Mouse (Mus musculus): ENCODE measurements at regions not wholly inside any gene's neighbourhood (a gene's known extent, or its start where the extent isn't known, plus 50 kb on each side); places are given as distances from the start of the nearest gene placed in this dataset.
A peak's percentile ranks its signal among the peaks of the same experiment; 100 is the strongest.

DNA sequence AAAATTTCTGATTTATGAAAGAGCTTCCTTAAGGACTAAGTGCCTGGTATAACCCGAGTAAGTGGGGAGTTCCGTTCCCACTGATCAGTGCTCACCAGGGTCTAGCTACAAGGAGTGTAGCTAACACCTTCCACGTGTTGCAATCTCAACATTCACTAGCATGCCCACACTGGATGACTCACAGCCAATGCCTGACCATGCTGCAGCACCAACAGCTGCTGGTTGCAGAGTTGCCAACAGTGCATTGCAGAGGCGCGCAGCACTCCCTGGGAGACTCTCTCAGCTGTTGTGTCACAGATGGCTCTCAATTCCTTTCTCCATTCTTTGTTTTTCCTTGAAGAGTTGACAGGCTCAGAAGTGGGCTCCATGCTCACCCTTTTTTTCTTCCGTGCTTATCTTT, 787.5 kb upstream of the Tenm3 start:
- DNase-seq (ENCODE audit: extremely low read depth, insufficient read length, low spot score): peak; percentile 4

GRCm38 (mm10) chr8:49627966-49628495, 784.3 kb upstream of the Tenm3 start:
- DNase-seq (ENCODE audit: extremely low read depth, insufficient read length, low spot score): no peak

DNA sequence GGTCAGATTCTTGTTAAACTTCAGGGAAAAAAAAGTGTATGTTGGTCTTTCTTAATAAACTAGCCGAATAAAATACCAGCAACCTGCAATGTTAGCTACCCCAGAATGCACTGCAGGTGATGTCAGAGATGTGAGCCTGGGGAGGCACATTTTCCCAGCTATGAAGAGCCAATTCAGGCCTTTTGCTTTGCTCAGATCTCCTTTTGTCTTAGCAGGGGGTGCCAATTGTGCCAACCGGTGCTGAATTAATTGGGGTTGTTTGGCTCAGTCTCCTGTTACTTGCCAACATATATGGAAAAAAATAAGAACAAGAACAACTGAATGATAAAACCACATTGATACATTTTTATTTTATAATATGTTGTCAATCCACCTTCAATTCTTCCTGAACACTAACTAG, 751.8 kb upstream of the Tenm3 start:
- DNase-seq (ENCODE audit: extremely low read depth, insufficient read length, low spot score): no peak

GRCm38 (mm10) chr8:49567423-49567822, 723.7 kb upstream of the Tenm3 start:
- DNase-seq (ENCODE audit: extremely low read depth, insufficient read length, low spot score): no peak

- no peak for DNase-seq (ENCODE audit: extremely low read depth, insufficient read length, low spot score)
Observed at GRCm38 (mm10) chr8:49563499-49564279, 719.9 kb upstream of the Tenm3 start.

GRCm38 (mm10) chr8:49562976-49563375, 719.2 kb upstream of the Tenm3 start:
- DNase-seq (ENCODE audit: extremely low read depth, insufficient read length, low spot score): no peak

GRCm38 (mm10) chr8:49555724-49556457, 712.1 kb upstream of the Tenm3 start:
- peak; percentile 10 for DNase-seq (ENCODE audit: extremely low read depth, insufficient read length, low spot score)

- no peak for DNase-seq (ENCODE audit: extremely low read depth, insufficient read length, low spot score)
Observed at GRCm38 (mm10) chr8:49553175-49553574, 709.4 kb upstream of the Tenm3 start.

DNA sequence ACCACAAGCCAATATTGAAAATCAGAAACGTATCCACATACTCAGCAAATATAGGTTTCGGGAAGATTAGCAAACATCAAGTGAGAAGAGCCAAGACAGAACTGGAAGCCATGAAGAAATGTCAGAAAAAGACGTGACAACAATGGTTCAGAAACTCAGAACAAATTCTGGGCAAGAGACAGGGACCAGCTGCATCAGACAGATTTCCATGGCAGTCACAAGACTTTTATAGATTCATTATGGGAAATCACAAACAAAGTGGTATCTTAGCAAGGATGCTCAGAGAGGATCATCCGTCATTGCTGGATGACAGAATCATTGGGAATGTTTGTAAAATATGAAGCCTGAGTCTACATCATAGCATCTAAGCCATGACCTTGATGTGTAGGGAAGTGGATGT, 699.6 kb upstream of the Tenm3 start:
- DNase-seq (ENCODE audit: extremely low read depth, insufficient read length, low spot score): no peak

DNA sequence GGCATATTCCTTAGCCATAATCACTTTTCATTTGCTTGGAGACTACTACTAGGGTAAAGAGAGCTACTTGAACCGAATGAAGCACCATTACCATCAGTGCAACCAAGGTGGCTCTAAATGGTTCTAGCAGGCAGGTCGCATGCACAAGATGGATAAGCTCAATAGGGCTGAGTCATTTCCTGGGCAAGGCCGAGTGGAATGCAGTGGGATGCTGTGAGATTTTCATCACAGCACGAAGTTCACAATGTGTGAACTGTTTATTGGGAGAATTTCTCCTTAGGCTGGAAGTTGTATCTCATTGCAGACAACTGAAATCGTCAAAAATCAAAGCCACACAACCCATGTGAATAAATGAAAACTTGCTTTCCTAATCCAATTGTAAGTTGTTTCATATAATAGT, 697.6 kb upstream of the Tenm3 start:
- DNase-seq (ENCODE audit: extremely low read depth, insufficient read length, low spot score): peak; percentile 26

GRCm38 (mm10) chr8:49533412-49534351, 689.9 kb upstream of the Tenm3 start:
- DNase-seq (ENCODE audit: extremely low read depth, insufficient read length, low spot score): no peak

DNA sequence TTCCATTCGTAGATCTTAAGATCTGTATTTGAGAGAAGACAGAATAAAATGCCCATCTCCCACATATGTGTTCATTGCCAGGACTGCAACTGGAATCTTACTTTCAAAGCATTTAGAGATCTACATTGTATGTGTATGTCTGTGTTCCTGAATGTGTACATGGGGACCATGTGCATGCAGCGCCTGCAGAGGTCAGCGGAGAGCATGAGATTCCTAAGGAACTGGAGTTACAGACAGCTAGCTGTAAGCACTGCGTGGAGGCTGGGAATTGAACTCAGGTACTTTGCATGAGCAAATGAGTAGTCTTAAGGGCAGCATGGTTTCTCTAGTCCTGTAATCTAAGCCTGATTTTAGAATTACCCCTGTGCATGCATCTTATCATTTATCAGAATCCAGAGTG, 685.5 kb upstream of the Tenm3 start:
- peak; percentile 7 for DNase-seq (ENCODE audit: extremely low read depth, insufficient read length, low spot score)

DNA sequence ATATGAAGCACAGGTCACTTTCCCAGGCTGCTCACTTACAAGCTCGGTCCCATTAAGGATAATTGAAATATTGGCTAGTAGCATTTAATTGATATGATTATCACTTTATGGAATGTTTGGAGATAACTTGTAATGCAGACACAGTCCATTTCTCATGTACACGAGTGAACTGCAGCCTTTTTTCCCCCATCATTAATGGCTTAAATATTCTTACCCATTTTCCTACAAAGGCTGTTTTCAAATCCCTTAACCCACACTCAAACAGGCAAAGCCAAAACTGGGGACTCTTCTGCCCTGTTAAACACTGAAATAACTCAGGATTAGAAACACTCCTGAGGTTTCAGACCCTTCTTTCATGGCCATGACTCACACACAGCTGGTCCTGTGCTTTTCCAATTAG, 649.2 kb upstream of the Tenm3 start:
- DNase-seq (ENCODE audit: extremely low read depth, insufficient read length, low spot score): no peak

DNA sequence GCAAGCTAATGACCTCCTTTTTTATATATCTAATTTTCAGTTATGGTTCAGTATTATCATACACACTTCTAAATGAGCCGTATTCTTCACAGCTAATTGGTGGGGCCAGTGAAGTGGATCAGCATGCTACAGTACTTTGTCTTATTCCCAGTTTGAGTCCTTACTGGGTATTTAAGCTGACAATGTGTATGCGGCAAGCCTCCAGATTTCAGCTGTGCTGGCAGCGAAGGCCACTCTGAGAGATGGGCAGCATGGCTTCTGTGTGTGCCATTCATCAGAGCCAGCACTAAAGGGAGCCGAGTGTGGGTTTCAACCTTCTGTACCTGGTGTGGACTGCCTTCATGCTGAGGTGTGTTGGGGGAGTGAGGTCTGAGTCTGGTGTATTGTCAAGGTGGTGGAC, 641.5 kb upstream of the Tenm3 start:
- DNase-seq (ENCODE audit: extremely low read depth, insufficient read length, low spot score): peak; percentile 35

DNA sequence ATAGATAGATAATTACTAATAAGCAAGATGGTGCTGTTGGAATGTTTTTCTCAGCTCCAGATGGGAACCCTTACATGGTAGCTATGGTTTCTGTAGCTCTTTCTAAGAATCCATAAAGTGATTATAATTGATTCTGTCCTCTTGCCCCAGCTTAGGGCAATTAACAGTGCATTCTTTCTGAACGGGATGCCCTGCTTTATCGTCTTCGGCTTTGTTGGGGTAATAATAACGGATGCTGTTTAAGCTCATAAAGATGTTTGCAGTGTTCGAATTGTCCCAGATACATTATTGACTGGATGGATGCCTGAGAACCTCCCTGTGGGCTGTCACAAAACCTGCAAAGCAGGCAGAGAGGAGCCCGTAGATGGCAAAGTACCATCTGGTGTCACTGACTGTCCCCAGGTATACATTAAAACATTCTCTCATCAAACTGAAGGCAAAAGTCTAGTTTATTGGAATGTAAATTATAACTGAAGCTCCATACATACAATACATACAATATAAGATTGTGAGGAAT, 637.8 kb upstream of the Tenm3 start:
- no peak for DNase-seq (ENCODE audit: extremely low read depth, insufficient read length, low spot score)

DNA sequence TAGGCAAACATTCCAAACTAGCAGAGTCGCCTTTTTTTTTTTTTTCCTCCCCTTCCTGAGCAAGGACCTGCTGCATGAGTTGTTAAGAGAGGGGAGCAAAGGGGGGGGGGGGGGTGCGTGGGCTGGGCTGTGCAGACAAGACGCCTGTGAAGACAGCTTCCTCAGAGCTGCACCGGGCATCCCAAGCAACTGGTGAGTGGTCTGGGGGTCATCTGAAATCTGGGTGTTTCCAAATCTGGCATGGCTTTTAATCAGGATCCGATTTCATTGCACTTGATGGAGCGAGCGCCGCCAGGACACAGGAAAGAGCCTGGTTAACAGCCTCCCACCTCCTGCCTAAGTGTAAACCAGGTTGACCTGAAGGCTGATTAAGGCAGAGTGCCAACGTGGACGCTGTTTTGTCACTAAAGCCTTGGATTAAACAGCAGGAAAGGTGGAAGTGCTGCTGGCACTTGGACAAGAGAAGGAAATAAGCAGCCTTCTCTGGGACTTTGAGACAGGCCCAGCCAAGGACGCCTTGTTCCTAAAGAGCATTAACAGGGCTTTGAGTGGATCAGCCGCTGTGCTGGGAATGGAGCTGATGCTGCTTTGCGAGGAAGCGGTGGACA, 622.3 kb upstream of the Tenm3 start:
- no peak for DNase-seq (ENCODE audit: extremely low read depth, insufficient read length, low spot score)

GRCm38 (mm10) chr8:49465070-49465469, 621.3 kb upstream of the Tenm3 start:
- DNase-seq (ENCODE audit: extremely low read depth, insufficient read length, low spot score): no peak

DNA sequence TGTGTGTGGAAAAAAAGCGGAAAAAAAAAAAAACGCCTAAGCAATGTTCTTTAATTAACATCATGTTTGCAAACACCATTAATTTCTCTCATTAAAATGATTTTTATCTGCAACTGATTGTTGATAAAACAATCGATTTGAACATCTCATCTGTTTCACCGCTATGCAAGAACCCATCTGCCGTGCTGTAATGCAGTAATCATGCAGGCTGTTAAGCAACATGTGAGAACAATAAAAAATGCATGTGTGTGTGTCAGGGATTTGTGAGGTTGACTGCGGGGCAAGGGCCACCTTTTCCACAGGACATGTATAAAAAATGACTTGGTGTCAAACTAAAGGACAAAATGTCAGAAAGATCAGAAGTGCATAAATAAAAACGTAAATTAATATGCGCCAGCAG, 618.9 kb upstream of the Tenm3 start:
- no peak for DNase-seq (ENCODE audit: extremely low read depth, insufficient read length, low spot score)

DNA sequence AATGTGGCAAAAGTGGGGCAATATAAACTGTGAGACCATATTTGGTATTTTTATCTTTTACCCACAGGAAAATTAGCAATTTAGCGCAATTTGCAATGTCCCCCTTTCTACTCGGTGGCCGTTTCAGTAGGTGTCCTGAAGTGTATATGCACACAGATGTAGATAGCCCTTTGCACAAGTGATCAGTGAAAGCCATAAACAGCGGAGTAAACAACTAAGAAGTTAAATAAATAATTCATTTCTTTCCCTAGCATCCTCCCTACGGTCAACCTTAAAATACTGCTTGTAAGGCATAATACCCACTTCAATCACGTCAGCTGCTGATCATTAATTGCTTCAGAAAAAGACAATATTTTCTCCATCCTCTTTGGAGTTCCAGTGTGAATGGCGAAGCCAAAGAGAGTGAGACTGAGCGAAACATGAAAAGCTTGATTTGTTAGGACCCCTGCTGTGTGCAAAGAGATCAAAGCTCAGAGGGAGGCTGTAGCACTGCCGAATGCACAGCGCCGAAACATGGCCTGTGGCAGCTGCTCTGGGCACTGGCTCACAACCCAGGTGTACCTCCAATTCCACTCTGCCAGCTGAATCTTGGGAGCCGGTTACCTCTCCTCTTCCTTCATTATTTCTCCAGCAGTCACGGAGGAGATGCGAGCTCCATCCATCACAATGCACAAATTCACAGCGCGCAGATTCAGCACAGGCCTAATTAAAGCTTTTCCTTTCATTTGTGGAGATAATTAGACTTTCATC, 618.1 kb upstream of the Tenm3 start:
- DNase-seq (ENCODE audit: extremely low read depth, insufficient read length, low spot score): no peak

DNA sequence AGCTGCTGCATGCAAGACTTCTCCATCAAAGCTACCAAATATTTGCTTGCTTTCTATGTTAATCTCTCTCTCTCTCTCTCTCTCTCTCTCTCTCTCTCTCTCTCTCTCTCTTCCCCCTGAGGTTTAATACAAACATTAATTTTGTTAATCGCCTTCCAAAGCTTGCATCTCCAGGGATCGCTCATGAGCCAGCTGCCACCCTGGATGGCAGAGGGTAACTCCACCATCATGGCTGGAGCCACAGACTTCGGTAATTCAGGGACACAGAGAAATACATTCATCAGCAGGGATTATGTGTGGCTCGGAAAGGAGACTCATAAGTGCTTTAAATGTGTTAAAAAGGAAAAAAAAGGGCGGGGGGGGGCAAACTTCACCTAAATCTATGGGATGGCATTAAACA, 601.7 kb upstream of the Tenm3 start:
- DNase-seq (ENCODE audit: extremely low read depth, insufficient read length, low spot score): no peak
